Mouse (Mus musculus) CH12.LX (cell line): ENCODE results near the gene Wipf1. TPM values are rescaled to one million over a fixed set of nuclear protein-coding genes. Genes with fewer than 3 reads are reported as not detected.

Source experiments
- DNase-seq: peaks from one replicate; pipeline ENCODE4 v3.0.0-alpha.2; 2013; ENCODE audit errors: extremely low read depth
- H3K27ac ChIP-seq: 2 replicates; pipeline ENCODE4 v1.5.1; 2012; ENCODE audit warnings: low read depth, mild to moderate bottlenecking, control low read depth, moderate library complexity; ENCODE audit not compliant: insufficient read depth
- H3K27me3 ChIP-seq: replicated peaks from 2 replicates; pipeline ENCODE3; 2012; ENCODE audit warnings: inconsistent platforms
- H3K36me3 ChIP-seq, 2 experiments: replicated peaks in 1 of 2; 2 replicates each; pipeline versions ENCODE3 to v1.6.1; 2012; ENCODE audit warnings: inconsistent platforms in 1 of 2, low read length in 1 of 2, mild to moderate bottlenecking in 1 of 2, mixed read lengths in 1 of 2, moderate library complexity in 1 of 2; ENCODE audit not compliant: control insufficient read depth in 1 of 2, insufficient read depth in 1 of 2
- H3K4me1 ChIP-seq, 2 experiments: 2 replicates each; pipeline ENCODE4 v1.6.1; 2012; ENCODE audit warnings: inconsistent platforms in 1 of 2, moderate library complexity in 1 of 2; ENCODE audit not compliant: insufficient read depth in 2 of 2, control insufficient read depth in 1 of 2
- H3K4me2 ChIP-seq: 2 replicates; pipeline ENCODE4 v1.6.1; 2012; ENCODE audit warnings: low read depth, mild to moderate bottlenecking, control low read depth; ENCODE audit not compliant: poor library complexity, insufficient read depth, severe bottlenecking
- H3K4me3 ChIP-seq, 3 experiments: fragments of 150-350 bp in 1 of 3; sonication (generic) in 1 of 3; replicated peaks in 1 of 3; 2 replicates each; pipeline versions ENCODE3 to v1.5.1; 2011 to 2012; ENCODE audit warnings: low read depth in 2 of 3, low read length in 2 of 3, mild to moderate bottlenecking in 2 of 3, moderate library complexity in 2 of 3, control low read depth in 1 of 3, improper control_type of control experiment in 1 of 3, inconsistent platforms in 1 of 3, mixed read lengths in 1 of 3; ENCODE audit not compliant: poor library complexity in 1 of 3
- H3K79me2 ChIP-seq: replicated peaks from 2 replicates; pipeline ENCODE4 v1.6.1; 2012; ENCODE audit warnings: mild to moderate bottlenecking, moderate library complexity; ENCODE audit not compliant: control insufficient read depth, poor library complexity, insufficient read depth, severe bottlenecking; ENCODE audit errors: extremely low read depth
- H3K9ac ChIP-seq: 2 replicates; pipeline ENCODE4 v1.6.1; 2012; ENCODE audit warnings: low read depth, mild to moderate bottlenecking, control low read depth, moderate library complexity; ENCODE audit not compliant: insufficient read depth
- H3K9me3 ChIP-seq: replicated peaks from 2 replicates; pipeline ENCODE3; 2012; ENCODE audit warnings: low read length, inconsistent platforms, mixed read lengths
- BHLHE40 ChIP-seq: IDR thresholded peaks from 2 replicates; pipeline ENCODE4 v1.6.1; 2011; ENCODE audit warnings: mild to moderate bottlenecking, low read depth, low read length, improper control_type of control experiment
- CTCF ChIP-seq, 2 experiments: IDR thresholded peaks in 1 of 2; conservative IDR thresholded peaks in 1 of 2; 2 replicates each; pipeline ENCODE4 v1.5.1; 2011 to 2012; ENCODE audit warnings: low read depth in 2 of 2, low read length in 2 of 2, improper control_type of control experiment in 1 of 2, inconsistent platforms in 1 of 2, mild to moderate bottlenecking in 1 of 2, moderate library complexity in 1 of 2
- ELF1 ChIP-seq: IDR thresholded peaks from 2 replicates; pipeline ENCODE4 v1.6.1; 2014; ENCODE audit warnings: low read depth, mild to moderate bottlenecking, inconsistent platforms, low read length, improper control_type of control experiment
- HCFC1 ChIP-seq: IDR thresholded peaks from 2 replicates; pipeline ENCODE4 v1.6.1; 2012; ENCODE audit warnings: low read depth, mild to moderate bottlenecking, inconsistent platforms, low read length, improper control_type of control experiment
- IRF4 ChIP-seq: IDR thresholded peaks from 2 replicates; pipeline ENCODE4 v1.6.1; 2014; ENCODE audit warnings: low read depth, mild to moderate bottlenecking, inconsistent platforms, low read length, improper control_type of control experiment
- JUND ChIP-seq: conservative IDR thresholded peaks from 2 replicates; pipeline ENCODE4 v1.6.1; 2011; ENCODE audit warnings: low read depth, low read length, improper control_type of control experiment
- MYC ChIP-seq: IDR thresholded peaks from 2 replicates; pipeline ENCODE4 v1.6.1; 2011; ENCODE audit warnings: low read depth, mild to moderate bottlenecking, improper control_type of control experiment, low read length
- NELFE ChIP-seq: IDR thresholded peaks from 2 replicates; pipeline ENCODE4 v1.6.1; 2011; ENCODE audit warnings: low read depth, low read length, improper control_type of control experiment
- NRF1 ChIP-seq: IDR thresholded peaks from 2 replicates; pipeline ENCODE4 v1.6.1; 2014; ENCODE audit warnings: low read depth, mild to moderate bottlenecking, inconsistent platforms, low read length, improper control_type of control experiment, moderate library complexity
- RAD21 ChIP-seq: IDR thresholded peaks from 2 replicates; pipeline ENCODE4 v1.6.1; 2011; ENCODE audit warnings: low read depth, mild to moderate bottlenecking, low read length, improper control_type of control experiment, moderate library complexity
- SMC3 ChIP-seq: IDR thresholded peaks from 2 replicates; pipeline ENCODE4 v1.6.1; 2011; ENCODE audit warnings: low read depth, low read length, improper control_type of control experiment
- TBP ChIP-seq: conservative IDR thresholded peaks from 2 replicates; pipeline ENCODE4 v1.6.1; 2011; ENCODE audit warnings: low read depth, low read length, improper control_type of control experiment
- ZC3H11A ChIP-seq: IDR thresholded peaks from 2 replicates; pipeline ENCODE4 v1.6.1; 2012; ENCODE audit warnings: low read depth, mild to moderate bottlenecking, inconsistent platforms, low read length, improper control_type of control experiment
- dilution Hi-C: fragments of 300-500 bp; cut with MboI; formaldehyde crosslinking; loops from 2 replicates; pipeline ENCODE4 v1.14.3; 2020; ENCODE audit warnings: low sequenced_read_pairs; ENCODE audit not compliant: extremely low pct_unique_long_range_greater_than_20kb, extremely low pct_ligation_motif_present
- in situ Hi-C: fragments of 300-500 bp; cut with MboI; formaldehyde crosslinking; loops from 3 replicates; pipeline ENCODE4 v1.14.3; 2019; ENCODE audit warnings: low sequenced_read_pairs, low pct_ligation_motif_present, low pct_unique_long_range_greater_than_20kb, mixed read lengths
- polyA plus RNA-seq: library from polyadenylated mRNA; unstranded; fragments of >175 nt; gene quantifications from 2 replicates; pipeline ENCODE4 v1.2.1, GENCODE M21; 2012; ENCODE audit warnings: low read depth; ENCODE audit not compliant: insufficient read length
- total RNA-seq, 2 experiments: library from RNA; depleted of rRNA; stranded (reverse); fragments of 300-350 nt in 1 of 2; fragments of >200 nt in 1 of 2; gene quantifications; 2 replicates each; pipeline ENCODE4 v1.2.3; 2012 to 2014

Gene Wipf1
- total and polyA plus RNA-seq, 3 experiments, result 18.3 to 95.0 (median 21.8) TPM

DNA sequence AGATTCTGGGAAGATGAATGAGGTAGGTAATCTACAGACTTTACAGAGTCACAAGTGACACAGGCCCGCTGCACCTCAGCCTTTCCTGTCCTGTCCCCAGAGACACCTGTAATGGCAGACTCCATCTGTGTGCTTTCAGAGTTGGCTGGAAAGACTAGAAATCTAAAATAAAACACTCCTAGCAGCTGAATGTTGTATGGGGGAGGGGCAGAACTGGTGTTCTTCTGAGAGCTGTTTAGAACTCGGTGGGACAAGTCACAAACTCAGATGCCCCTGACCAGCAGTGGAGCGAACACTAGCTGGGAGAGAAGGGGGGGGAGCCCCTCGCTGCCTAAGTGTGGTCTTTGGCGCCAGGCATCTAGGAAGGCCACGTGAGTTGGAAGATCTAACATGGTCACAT lies 42.4 kb upstream of the Wipf1 start:
- Histone ChIP-seq H3K4me3 (no peak overlapping the region), H3K9ac (no peak overlapping the region), H3K27ac (no peak overlapping the region), H3K4me1 (peaks cover 8 to 12% of the 10 kb centered on the region in 2 experiments; a peak in 2 of 4 replicates), H3K36me3 (no peaks in the 10 kb centered on the region), H3K79me2 (no peaks in the 10 kb centered on the region), H3K4me2 (no peak overlapping the region), H3K27me3 (peaks cover 2% of the 10 kb centered on the region), H3K9me3 (no peaks in the 10 kb centered on the region)
- TF ChIP-seq ZC3H11A (no peak), MYC (no peak), TBP (no peak), ELF1 (no peak), SMC3 (no peak), IRF4 (no peak)
- no peak for DNase-seq
- in situ Hi-C loops, result loop anchor here (25.0 kb wide), 1 partner anchor 315 kb away; the partner anchor contains the start of gene Atf2
- dilution Hi-C loops, result no loop called here

DNA sequence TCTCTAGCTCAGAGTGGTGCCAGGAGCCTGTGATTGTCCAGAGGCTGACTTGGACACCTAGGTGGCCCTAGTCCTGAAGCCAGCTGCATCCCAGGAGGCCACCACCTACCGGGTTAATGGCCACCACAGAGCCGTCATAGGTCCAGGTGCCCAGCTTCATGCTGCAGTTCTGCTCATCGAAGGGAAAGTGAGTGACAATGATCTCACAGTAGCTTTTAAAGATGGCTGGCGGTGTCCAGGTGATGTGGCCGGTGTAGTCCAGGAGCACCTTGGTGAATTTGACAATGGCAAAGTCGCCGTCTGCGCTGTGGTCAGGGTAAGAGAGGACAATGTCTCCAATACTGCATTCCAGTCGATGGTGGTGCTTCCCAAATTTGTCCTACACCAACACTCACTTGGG lies 41.8 kb upstream of the Wipf1 start:
- no peak for DNase-seq

DNA sequence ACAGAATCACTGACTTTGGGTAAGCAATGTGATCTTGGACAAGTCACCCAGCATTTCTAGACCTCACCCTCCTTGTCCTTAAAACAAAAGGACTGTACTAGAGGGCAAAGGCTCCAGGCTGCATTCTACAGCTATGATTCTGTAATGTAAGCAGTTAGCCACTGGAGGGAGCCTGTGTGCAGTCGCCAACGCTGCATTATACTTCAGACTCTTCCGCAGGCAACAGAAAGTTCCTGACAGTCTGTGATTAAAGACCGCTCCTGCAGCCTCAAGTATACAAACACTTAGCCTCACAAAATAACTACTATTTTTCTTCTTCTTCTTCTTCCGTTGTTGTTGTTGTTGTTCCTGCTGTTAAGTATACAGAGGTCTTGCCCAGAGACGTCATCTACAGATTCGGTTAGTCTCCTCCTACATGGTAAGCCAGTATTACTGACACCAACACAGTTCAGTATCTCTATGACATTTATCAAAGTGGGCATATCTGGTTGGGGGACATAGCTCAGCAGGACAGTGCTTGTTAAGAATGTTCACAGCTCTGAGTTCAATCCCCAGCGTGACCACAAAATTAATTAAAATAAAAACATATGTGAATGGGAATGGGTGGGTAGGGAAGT lies 37.6 kb upstream of the Wipf1 start:
- Histone ChIP-seq H3K27ac (no peak overlapping the region), H3K9me3 (no peaks in the 10 kb centered on the region), H3K4me3 (peak overlapping the region; percentile 11 to 51 (median 44)), H3K27me3 (peaks cover 2% of the 10 kb centered on the region), H3K9ac (peak overlapping the region; percentile 41; the same call in 1 of the 2 replicates), H3K36me3 (no peaks in the 10 kb centered on the region), H3K4me2 (peak overlapping the region; percentile 80), H3K79me2 (no peaks in the 10 kb centered on the region), H3K4me1 (peaks cover 6 to 26% of the 10 kb centered on the region in 2 experiments; a peak in 3 of 4 replicates)
- in situ Hi-C loops, result loop anchor here (25.0 kb wide), 1 partner anchor 320 kb away; the partner anchor contains the start of gene Atf2
- peak; percentile 67 for DNase-seq
- dilution Hi-C loops, result no loop called here
- TF ChIP-seq ELF1, result peak; percentile 54; the same call in 1 of the 2 replicates
- TF ChIP-seq CTCF (conservative IDR thresholded peaks at IDR 0.05 in 1 of 2, IDR thresholded peaks at IDR 0.05 in 1 of 2; ENCODE audit: low read depth in 2 of 2, low read length in 2 of 2), result peak; percentile 66 to 89
- TF ChIP-seq RAD21, result peak; percentile 66
- TF ChIP-seq JUND, result 0 out of 2 replicates have a peak, but pooled peaks have one; percentile 21
- 0 out of 2 replicates have a peak, but pooled peaks have one; percentile 42 for TF ChIP-seq NELFE
- TF ChIP-seq HCFC1, result no peak
- TF ChIP-seq SMC3, result peak; percentile 71
- TF ChIP-seq BHLHE40, result no peak
- 0 out of 2 replicates have a peak, but pooled peaks have one; percentile 9 for TF ChIP-seq NRF1

More for the DNA sequence above, 41.8 kb upstream of the Wipf1 start:
- dilution Hi-C loops (no loop called here), in situ Hi-C loops (loop anchor here (25.0 kb wide), 1 partner anchor 316 kb away; the partner anchor contains the start of gene Atf2)
- no peaks in the 10 kb centered on the region for H3K9me3 ChIP-seq
- TF ChIP-seq CTCF (conservative IDR thresholded peaks at IDR 0.05 in 1 of 2, IDR thresholded peaks at IDR 0.05 in 1 of 2; ENCODE audit: low read depth in 2 of 2, low read length in 2 of 2), result no peak
- peaks cover 8 to 13% of the 10 kb centered on the region in 2 experiments; a peak in 2 of 4 replicates for H3K4me1 ChIP-seq
- H3K27ac ChIP-seq, result no peak overlapping the region
- no peak overlapping the region for H3K4me2 ChIP-seq
- no peak overlapping the region for H3K9ac ChIP-seq
- no peaks in the 10 kb centered on the region for H3K79me2 ChIP-seq
- no peaks in the 10 kb centered on the region for H3K36me3 ChIP-seq
- peaks cover 2% of the 10 kb centered on the region for H3K27me3 ChIP-seq
- no peak overlapping the region for H3K4me3 ChIP-seq
